Mouse (Mus musculus): Measurements from ENCODE around the gene Adamtsl5. TPM values are rescaled to one million over a fixed set of nuclear protein-coding genes. Genes with fewer than 3 reads are reported as not detected.

The Adamtsl5 gene
- total RNA-seq, 1 experiment from 2014 or later, result 10.4 TPM

GRCm38 (mm10) chr10:80342305-80342748, 5.9 kb downstream of the Adamtsl5 start:
- DNase-seq, result no peak

- no peak for DNase-seq
Observed at GRCm38 (mm10) chr10:80341491-80342304, 6.5 kb downstream of the Adamtsl5 start.

- no peak for DNase-seq
Observed at GRCm38 (mm10) chr10:80341026-80341425, 7.2 kb downstream of the Adamtsl5 start.

- peak; percentile 84 for DNase-seq
Observed at GRCm38 (mm10) chr10:80339941-80340750, 8.1 kb downstream of the Adamtsl5 start.

- no peak for DNase-seq
Observed at GRCm38 (mm10) chr10:80336263-80336662, 11.9 kb downstream of the Adamtsl5 start.

- no peak for DNase-seq
Observed at GRCm38 (mm10) chr10:80332525-80332989, 15.7 kb downstream of the Adamtsl5 start.

GRCm38 (mm10) chr10:80331636-80332524, 16.3 kb downstream of the Adamtsl5 start:
- no peak for DNase-seq

GRCm38 (mm10) chr10:80330888-80331287, 17.3 kb downstream of the Adamtsl5 start:
- DNase-seq, result no peak

GRCm38 (mm10) chr10:80330084-80330483, 18.1 kb downstream of the Adamtsl5 start:
- no peak for DNase-seq

- peak; percentile 95 for DNase-seq
Observed at GRCm38 (mm10) chr10:80329273-80330081, 18.7 kb downstream of the Adamtsl5 start, which contains the start of the genes Pcsk4 and Reep6. Pcsk4 (minus strand) TSS chr10:80329498. Reep6 (plus strand) TSS chr10:80329953.

GRCm38 (mm10) chr10:80325045-80325444, 23.2 kb downstream of the Adamtsl5 start:
- DNase-seq, result no peak

GRCm38 (mm10) chr10:80324120-80325037, 23.8 kb downstream of the Adamtsl5 start:
- DNase-seq, result no peak

GRCm38 (mm10) chr10:80323261-80324119, 24.7 kb downstream of the Adamtsl5 start:
- DNase-seq, result peak; percentile 81

GRCm38 (mm10) chr10:80322811-80323211, 25.4 kb downstream of the Adamtsl5 start:
- DNase-seq, result no peak

GRCm38 (mm10) chr10:80321670-80322581, 26.3 kb downstream of the Adamtsl5 start:
- no peak for DNase-seq

GRCm38 (mm10) chr10:80321014-80321669, 27.1 kb downstream of the Adamtsl5 start:
- no peak for DNase-seq

GRCm38 (mm10) chr10:80320340-80320760, 27.9 kb downstream of the Adamtsl5 start, which contains the start of gene 2310011J03Rik:
2310011J03Rik (minus strand) TSS chr10:80320537.
- DNase-seq, result peak; percentile 91
